Mouse (Mus musculus) midbrain, embryonic 14.5 days (tissue): ENCODE measurements around the gene Neurod6. TPM values are rescaled to one million over a fixed set of nuclear protein-coding genes. Genes with fewer than 3 reads are reported as not detected.

Source experiments
- polyA plus RNA-seq: library from polyadenylated mRNA; unstranded; fragments of >200 nt; fragmentation: Nextera tagmentation; extraction: Ambion mirVana; gene quantifications from 2 replicates; pipeline ENCODE4 v1.2.1, GENCODE M21; 2014

Gene Neurod6
- polyA plus RNA-seq, 1 experiment from 2014 or later: 21.9 TPM

Other genes starting within 250 kb of the Neurod6 start
- gene Adcyap1r1, start 229.3 kb downstream of the Neurod6 start, polyA plus RNA-seq: 50.2 and 52.7 TPM in 2 replicates
- gene Itprid1, start 155.6 kb upstream of the Neurod6 start, polyA plus RNA-seq: not detected in 2 replicates